Mouse (Mus musculus): ENCODE data around the gene Nprl3.

Gene Nprl3

GRCm38 (mm10) chr11:32198256-32198955 is 69.1 kb downstream of the Nprl3 start:
- DNase-seq (ENCODE audit: low read depth, low spot score): no peak

GRCm38 (mm10) chr11:32197766-32198165 is 69.7 kb downstream of the Nprl3 start:
- no peak for DNase-seq (ENCODE audit: low read depth, low spot score)

GRCm38 (mm10) chr11:32196727-32197126 is 70.8 kb downstream of the Nprl3 start:
- no peak for DNase-seq (ENCODE audit: low read depth, low spot score)

- DNase-seq (ENCODE audit: low read depth, low spot score): no peak
Measured at GRCm38 (mm10) chr11:32195867-32196540, 71.5 kb downstream of the Nprl3 start.

GRCm38 (mm10) chr11:32194626-32195025 is 72.9 kb downstream of the Nprl3 start:
- no peak for DNase-seq (ENCODE audit: low read depth, low spot score)

- DNase-seq (ENCODE audit: low read depth, low spot score): no peak
Measured at GRCm38 (mm10) chr11:32194086-32194485, 73.4 kb downstream of the Nprl3 start.

- no peak for DNase-seq (ENCODE audit: low read depth, low spot score)
Measured at GRCm38 (mm10) chr11:32193156-32193555, 74.4 kb downstream of the Nprl3 start.

GRCm38 (mm10) chr11:32190603-32191110 is 76.8 kb downstream of the Nprl3 start:
- DNase-seq (ENCODE audit: low read depth, low spot score): no peak

GRCm38 (mm10) chr11:32190119-32190518 is 77.4 kb downstream of the Nprl3 start:
- DNase-seq (ENCODE audit: low read depth, low spot score): no peak

- no peak for DNase-seq (ENCODE audit: low read depth, low spot score)
Measured at GRCm38 (mm10) chr11:32189434-32189833, 78.1 kb downstream of the Nprl3 start.

- DNase-seq (ENCODE audit: low read depth, low spot score): no peak
Measured at GRCm38 (mm10) chr11:32188881-32189280, 78.6 kb downstream of the Nprl3 start.

GRCm38 (mm10) chr11:32187256-32187655 is 80.3 kb downstream of the Nprl3 start:
- no peak for DNase-seq (ENCODE audit: low read depth, low spot score)

- DNase-seq (ENCODE audit: low read depth, low spot score): no peak
Measured at GRCm38 (mm10) chr11:32186031-32186430, 81.5 kb downstream of the Nprl3 start.

GRCm38 (mm10) chr11:32184469-32184868 is 83.0 kb downstream of the Nprl3 start:
- no peak for DNase-seq (ENCODE audit: low read depth, low spot score)

GRCm38 (mm10) chr11:32181973-32182868 is 85.3 kb downstream of the Nprl3 start:
- peak; percentile 45 for DNase-seq (ENCODE audit: low read depth, low spot score)

GRCm38 (mm10) chr11:32181246-32181645 is 86.3 kb downstream of the Nprl3 start:
- DNase-seq (ENCODE audit: low read depth, low spot score): no peak

- DNase-seq (ENCODE audit: low read depth, low spot score): no peak
Measured at GRCm38 (mm10) chr11:32178506-32178905, 89.0 kb downstream of the Nprl3 start.
